Mouse (Mus musculus) E14TG2a.4 (cell line): ENCODE results near the gene Cdh23.
"Not testable (repeated sequence)": the region's sequence is repeated elsewhere in the genome, so short reads cannot be mapped to it uniquely, and the experiment has no call there.

ENCODE experiments used
- H3K27me3 ChIP-seq: 2 replicates; pipeline ENCODE4 v1.6.1; 2014; ENCODE audit warnings: low read length, control low read depth; ENCODE audit not compliant: insufficient read depth
- H3K36me3 ChIP-seq: 2 replicates; pipeline ENCODE4 v1.6.1; 2014; ENCODE audit warnings: low read length, control low read depth; ENCODE audit not compliant: insufficient read depth
- H3K4me1 ChIP-seq: replicated peaks from 2 replicates; pipeline ENCODE4 v1.6.1; 2014; ENCODE audit warnings: low read depth, low read length, control low read depth
- H3K4me3 ChIP-seq: replicated peaks from 2 replicates; pipeline ENCODE4 v1.5.1; 2014; ENCODE audit warnings: mild to moderate bottlenecking, low read length
- H3K9me3 ChIP-seq: 2 replicates; pipeline ENCODE4 v1.6.1; 2014; ENCODE audit warnings: low read length, control low read depth
- CTCF ChIP-seq: conservative IDR thresholded peaks from 2 replicates; pipeline ENCODE4 v1.5.1; 2014; ENCODE audit warnings: low read length
- NANOG ChIP-seq: IDR thresholded peaks from 2 replicates; pipeline ENCODE4 v1.6.1; 2014; ENCODE audit warnings: borderline replicate concordance, low read length, mixed read lengths
- POU5F1 ChIP-seq: IDR thresholded peaks from 2 replicates; pipeline ENCODE4 v1.6.1; 2014; ENCODE audit warnings: low read length, borderline replicate concordance

The Cdh23 gene

GRCm38 (mm10) chr10:60696390-60696789 is at the start of gene Cdh23:
Gene Cdh23, minus strand, starts transcription at chr10:60696490.
- Histone ChIP-seq H3K4me3 (peak within 1 kb of the TSS; percentile 17; the same call in 1 of the 2 replicates), H3K27me3 (peaks cover 25% of the 10 kb centered on the region), H3K36me3 (no peaks in the 10 kb centered on the region), H3K4me1 (peaks cover 21% of the 10 kb centered on the region), H3K9me3 (no peaks in the 10 kb centered on the region)
- TF ChIP-seq CTCF (no peak), POU5F1 (no peak), NANOG (no peak)

- peaks cover 77% of the 10 kb centered on the region for H3K4me1 ChIP-seq
- no peaks in the 10 kb centered on the region for H3K9me3 ChIP-seq
- no peak overlapping the region for H3K4me3 ChIP-seq
- H3K27me3 ChIP-seq = no peaks in the 10 kb centered on the region
- H3K36me3 ChIP-seq = peaks cover 24% of the 10 kb centered on the region
- TF ChIP-seq CTCF = no peak
- TF ChIP-seq POU5F1 = no peak
- TF ChIP-seq NANOG = no peak
Measured at GRCm38 (mm10) chr10:60744543-60745290, 48.4 kb upstream of the Cdh23 start.

DNA sequence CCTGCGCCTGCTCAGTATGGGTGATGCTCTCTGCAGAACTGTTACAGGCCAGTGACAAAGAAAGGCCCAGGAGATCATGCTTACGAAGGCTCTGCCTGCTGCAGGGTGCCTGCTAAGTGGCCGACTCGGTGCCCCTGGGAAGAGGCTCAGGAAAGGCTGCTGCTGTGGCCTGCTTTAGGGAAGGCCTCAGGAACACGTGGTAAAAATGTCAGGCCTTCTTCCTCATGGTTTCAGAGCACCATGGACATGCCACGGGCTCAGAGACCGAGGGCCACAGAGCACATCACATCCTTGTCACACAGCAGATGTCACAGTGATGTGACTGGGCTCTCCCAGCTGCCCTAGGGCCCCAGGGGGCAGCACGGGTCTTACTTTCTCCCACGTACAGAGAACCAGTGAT is 47.4 kb upstream of the Cdh23 start:
- no peak overlapping the region for H3K4me3 ChIP-seq

DNA sequence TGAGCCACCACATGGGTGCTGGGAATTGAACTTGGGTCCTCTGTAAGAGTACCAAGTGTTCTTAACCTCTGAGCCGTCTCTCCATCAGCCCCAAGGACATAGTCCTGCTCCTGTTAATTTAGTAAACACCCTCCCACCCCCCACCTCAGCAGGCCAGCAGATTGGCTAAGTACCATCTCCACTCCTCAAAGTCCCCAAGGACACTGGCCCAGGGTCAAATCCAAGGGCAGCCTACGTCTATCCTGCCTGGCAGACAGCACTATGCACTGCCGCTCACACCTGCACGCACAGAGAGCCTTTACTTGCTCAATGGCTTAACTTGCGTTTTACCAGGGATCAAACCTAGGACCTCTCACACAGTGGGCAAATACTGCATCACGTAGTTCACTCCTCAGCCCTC is 46.7 kb upstream of the Cdh23 start:
- H3K9me3 ChIP-seq = no peaks in the 10 kb centered on the region
- H3K27me3 ChIP-seq = no peaks in the 10 kb centered on the region
- H3K4me3 ChIP-seq = 0 out of 2 replicates have a peak overlapping the region, but pooled peaks have one; percentile 23
- H3K4me1 ChIP-seq = peaks cover 78% of the 10 kb centered on the region
- H3K36me3 ChIP-seq = peaks cover 8% of the 10 kb centered on the region
- TF ChIP-seq CTCF = no peak
- TF ChIP-seq NANOG = no peak
- TF ChIP-seq POU5F1 = no peak

More for the DNA sequence above, 47.4 kb upstream of the Cdh23 start:
- TF ChIP-seq CTCF = no peak
- no peak for TF ChIP-seq POU5F1
- TF ChIP-seq NANOG = no peak
- H3K9me3 ChIP-seq = no peaks in the 10 kb centered on the region
- peaks cover 14% of the 10 kb centered on the region for H3K36me3 ChIP-seq
- peaks cover 81% of the 10 kb centered on the region for H3K4me1 ChIP-seq
- no peaks in the 10 kb centered on the region for H3K27me3 ChIP-seq

DNA sequence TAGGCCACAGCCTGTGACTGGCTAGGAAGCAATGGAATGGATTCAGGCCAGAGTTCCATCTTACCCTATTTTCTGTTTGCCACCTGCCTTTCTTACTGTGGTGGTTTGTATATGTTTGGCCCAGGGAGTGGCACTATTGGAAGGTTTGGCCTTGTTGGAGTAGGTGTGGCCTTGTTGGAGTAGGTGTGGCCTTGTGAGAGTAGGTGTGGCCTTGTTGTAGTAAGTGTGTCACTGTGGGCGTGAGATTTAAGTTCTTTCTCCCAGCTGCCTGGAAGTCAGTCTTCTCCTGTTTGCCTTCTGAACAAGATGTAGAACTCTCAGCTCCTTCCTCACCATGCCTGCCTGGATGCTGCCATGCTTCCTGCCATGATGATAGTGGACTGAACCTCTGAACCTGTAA is 46.0 kb upstream of the Cdh23 start:
- not testable (repeated sequence) for H3K36me3 ChIP-seq, H3K4me3 ChIP-seq, H3K9me3 ChIP-seq, H3K27me3 ChIP-seq
- H3K4me1 ChIP-seq = peaks cover 78% of the 10 kb centered on the region

DNA sequence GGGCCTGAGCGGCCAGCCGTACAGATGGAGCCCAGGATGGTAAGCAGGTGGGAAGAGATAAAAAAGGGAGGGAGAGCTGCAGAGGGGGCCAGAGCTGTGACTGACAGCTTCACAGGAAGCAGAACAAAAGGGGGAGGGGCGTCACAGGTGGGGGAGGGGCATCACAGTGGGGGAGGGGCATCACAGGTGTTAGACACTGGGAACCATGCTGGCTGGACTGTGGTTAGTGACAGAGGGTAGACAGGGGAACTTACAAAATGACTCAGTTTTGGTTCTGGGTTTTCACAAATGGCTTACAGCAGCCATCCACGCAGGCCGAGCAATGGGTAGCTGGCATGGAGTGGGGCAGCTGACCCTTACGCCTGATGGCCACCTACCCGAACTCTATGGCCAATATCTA is 45.1 kb upstream of the Cdh23 start:
- Histone ChIP-seq H3K27me3 (no peaks in the 10 kb centered on the region), H3K4me1 (peaks cover 78% of the 10 kb centered on the region), H3K4me3 (no peak overlapping the region), H3K9me3 (no peaks in the 10 kb centered on the region), H3K36me3 (peaks cover 10% of the 10 kb centered on the region; the same call in 1 of the 2 replicates)
- TF ChIP-seq NANOG = no peak
- no peak for TF ChIP-seq POU5F1
- no peak for TF ChIP-seq CTCF

GRCm38 (mm10) chr10:60739619-60740363 is 43.5 kb upstream of the Cdh23 start:
- Histone ChIP-seq H3K4me1 (peaks cover 84% of the 10 kb centered on the region), H3K9me3 (no peaks in the 10 kb centered on the region), H3K4me3 (no peak overlapping the region), H3K27me3 (no peaks in the 10 kb centered on the region), H3K36me3 (peaks cover 13% of the 10 kb centered on the region; the same call in 1 of the 2 replicates)
- TF ChIP-seq POU5F1 = no peak
- no peak for TF ChIP-seq NANOG
- TF ChIP-seq CTCF = no peak

DNA sequence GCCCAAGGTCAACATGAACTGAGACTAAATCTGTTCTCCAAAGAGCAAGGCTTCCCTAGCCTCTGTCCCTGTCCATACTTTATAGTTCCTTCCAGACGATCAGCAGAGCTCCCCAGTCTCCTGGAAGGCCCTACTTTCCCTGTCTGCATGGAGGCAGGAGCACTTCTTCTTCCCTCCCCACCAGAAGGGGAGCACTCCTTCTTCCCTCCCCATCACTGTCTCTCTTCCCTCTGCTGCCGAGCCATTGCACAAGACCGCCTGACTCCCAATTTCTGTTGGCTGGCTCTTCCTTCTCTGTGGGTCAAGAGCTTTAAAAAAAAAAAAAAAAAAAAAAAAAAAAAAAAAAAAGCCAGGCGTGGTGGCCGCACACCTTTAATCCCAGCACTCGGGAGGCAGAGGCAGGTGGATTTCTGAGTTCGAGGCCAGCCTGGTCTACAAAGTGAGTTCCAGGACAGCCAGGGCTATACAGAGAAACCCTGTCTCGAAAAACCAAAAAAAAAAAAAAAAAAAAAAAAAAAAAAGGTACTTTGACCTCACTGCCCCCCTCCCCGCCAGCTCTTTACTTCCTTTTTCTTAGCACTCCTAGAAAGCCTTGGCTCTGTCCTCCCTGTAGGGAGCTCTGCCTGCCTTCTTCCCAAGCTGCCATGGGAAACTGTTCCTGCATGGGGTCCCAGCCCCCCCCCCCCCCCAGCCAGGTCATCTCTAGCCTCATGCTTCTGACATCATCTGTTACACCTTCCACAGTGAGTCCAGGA is 41.8 kb upstream of the Cdh23 start:
- H3K36me3 ChIP-seq = peaks cover 13% of the 10 kb centered on the region; the same call in 1 of the 2 replicates
- TF ChIP-seq NANOG = no peak
- TF ChIP-seq CTCF = no peak
- no peak for TF ChIP-seq POU5F1
- H3K9me3 ChIP-seq = no peaks in the 10 kb centered on the region
- H3K4me3 ChIP-seq = no peak overlapping the region
- no peaks in the 10 kb centered on the region for H3K27me3 ChIP-seq
- H3K4me1 ChIP-seq = peaks cover 83% of the 10 kb centered on the region
